Comparison of ENCODE assay signal across 9 mouse cellular contexts in the genomic region with DNA sequence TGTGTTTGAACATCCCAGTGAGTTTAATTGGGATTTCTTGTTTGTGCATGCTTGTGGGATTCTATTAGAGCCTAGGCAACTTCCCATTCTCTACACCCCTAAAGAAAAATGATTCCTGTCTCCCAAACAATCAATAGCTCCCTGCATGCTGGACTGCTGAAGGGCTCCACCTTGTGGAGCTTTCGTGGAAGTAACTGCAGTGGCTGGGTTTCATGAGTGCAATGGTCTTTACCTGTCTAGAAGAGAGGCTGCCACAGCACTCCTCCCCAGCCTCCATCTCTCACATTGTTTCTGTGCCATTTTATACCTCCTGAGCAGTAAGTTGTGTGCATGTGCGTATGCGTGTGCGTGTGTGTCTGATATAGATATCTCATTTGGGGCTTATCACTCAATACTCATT. TPM values are rescaled to one million over a fixed set of nuclear protein-coding genes. Genes with fewer than 3 reads are reported as not detected.
DNase-seq lines count a peak whose midpoint lies in the region; ATAC-seq and TF ChIP-seq lines count a peak whose summit lies in the region.
"Had no signal": no experiment of that assay in that cellular context is flagged by ENCODE, and none has a peak within 500 bp of the region (broad histone marks: within the 10 kb centered on the region; RNA-seq: fewer than 3 reads in every experiment).

No protein-coding gene starts in this region.

- ATAC-seq in embryonic facial prominence, embryonic 11.5 days (replicated peaks; ENCODE audit: insufficient number of reproducible peaks, low FRiP score, low TSS enrichment, low read depth), result no peak
- peak; percentile 58 for ATAC-seq in inflammation-experienced regulatory T-cells, adult 6 months

- WGBS in bone marrow, adult 2 months, result 48% methylated on average over 4 of the region's 4 CpGs
- 41% methylated on average over 4 of the region's 4 CpGs for WGBS in embryonic facial prominence, embryonic 11.5 days

- no peak overlapping the region for H3K9ac ChIP-seq in embryonic facial prominence, embryonic 11.5 days (replicated peaks; ENCODE audit: low read length)

- no peak for TF ChIP-seq POLR2A in bone marrow, adult 2 months (IDR thresholded peaks at IDR 0.05; ENCODE audit: borderline replicate concordance, control insufficient read depth, low read depth, low read length)

- no peak overlapping the region for H3K27ac ChIP-seq in bone marrow, adult 2 months (ENCODE audit: control insufficient read depth, insufficient read depth, low read depth, low read length, poor library complexity)
- no peak overlapping the region for H3K27ac ChIP-seq in embryonic facial prominence, embryonic 11.5 days (replicated peaks; ENCODE audit: low read depth, low read length)

- H3K4me3 ChIP-seq in bone marrow, adult 2 months (replicated peaks; ENCODE audit: control insufficient read depth, low read depth, low read length), result no peak overlapping the region
- no peak overlapping the region for H3K4me3 ChIP-seq in embryonic facial prominence, embryonic 11.5 days (ENCODE audit: low read depth, low read length)

- peak; percentile 16 for DNase-seq in gastrocnemius, adult 18-20 months (ENCODE audit: low spot score)
- DNase-seq in gastrocnemius, adult 8-10 months (ENCODE audit: low spot score in 2 of 2), result no peak
- DNase-seq in B cell, adult 2 months, result peak; percentile 62 to 65
- DNase-seq in embryonic facial prominence, embryonic 11.5 days (ENCODE audit: low spot score), result peak; percentile 70
- peak; percentile 35 to 52 for DNase-seq in lung, adult 18-20 months
- DNase-seq in right cerebral cortex, adult 2 months (ENCODE audit: low spot score in 2 of 2), result peak; percentile 74 to 79

- H3K9me3 ChIP-seq in embryonic facial prominence, embryonic 11.5 days (replicated peaks; ENCODE audit: control insufficient read depth, low read length), result no peaks in the 10 kb centered on the region

- H3K27me3 ChIP-seq in embryonic facial prominence, embryonic 11.5 days (ENCODE audit: control insufficient read depth, insufficient read depth, low read length), result no peaks in the 10 kb centered on the region

- H3K4me2 ChIP-seq in embryonic facial prominence, embryonic 11.5 days (ENCODE audit: low read depth, low read length), result no peak overlapping the region

- no peaks in the 10 kb centered on the region for H3K4me1 ChIP-seq in bone marrow, adult 2 months (ENCODE audit: control insufficient read depth, insufficient read depth, low read length)
- H3K4me1 ChIP-seq in embryonic facial prominence, embryonic 11.5 days (ENCODE audit: control insufficient read depth, insufficient read depth, low read length), result no peaks in the 10 kb centered on the region

- TF ChIP-seq CTCF in bone marrow, adult 2 months (IDR thresholded peaks at IDR 0.05; ENCODE audit: control insufficient read depth, insufficient read depth, low read length), result peak; percentile 58

- no peaks in the 10 kb centered on the region for H3K36me3 ChIP-seq in embryonic facial prominence, embryonic 11.5 days (replicated peaks; ENCODE audit: control insufficient read depth, insufficient read depth, low read depth, low read length)

RNA-seq across cellular contexts. Expression of a gene that starts 6.0 kb away (rescaled TPM):
- not detected for total RNA-seq in gastrocnemius, adult 18-20 months (2021)
- not detected for total RNA-seq in gastrocnemius, adult 8-10 months (2022)
- not detected in 2 replicates for polyA plus RNA-seq in bone marrow, adult 2 months (2011; ENCODE audit: insufficient read depth, insufficient read length, low replicate concordance, missing spikeins)
- polyA plus RNA-seq in embryonic facial prominence, embryonic 11.5 days (2014; fragmentation: Nextera tagmentation; extraction: Ambion mirVana), result not detected in 2 replicates
- not detected for polyA plus RNA-seq in inflammation-experienced regulatory T-cells, adult 6 months (2017; shearing (Covaris generic))
- total RNA-seq: left cerebral cortex, adult 8-10 months had no signal

RNA-seq across cellular contexts. Expression of a gene that starts 18.5 kb away (rescaled TPM):
- total RNA-seq in gastrocnemius, adult 18-20 months (2021), result not detected
- total RNA-seq in gastrocnemius, adult 8-10 months (2022), result under 1 TPM in 3 of 4 experiments, not detected in 1; 0.02 to 0.16 (median 0.15) TPM
- 87.6 and 91.8 TPM in 2 replicates for polyA plus RNA-seq in bone marrow, adult 2 months (2011; ENCODE audit: insufficient read depth, insufficient read length, low replicate concordance, missing spikeins)
- polyA plus RNA-seq in embryonic facial prominence, embryonic 11.5 days (2014; fragmentation: Nextera tagmentation; extraction: Ambion mirVana), result 19.1 and 22.1 TPM in 2 replicates
- polyA plus RNA-seq in inflammation-experienced regulatory T-cells, adult 6 months (2017; shearing (Covaris generic)), result not detected

RNA-seq across cellular contexts. Expression of a gene that starts 48.5 kb away (rescaled TPM):
- 10 to 100 TPM; 24.0 to 27.7 TPM for total RNA-seq in gastrocnemius, adult 18-20 months (2021)
- 10 to 100 TPM; 19.5 to 23.2 (median 22.1) TPM for total RNA-seq in gastrocnemius, adult 8-10 months (2022)
- 36.6 and 50.6 TPM in 2 replicates for polyA plus RNA-seq in bone marrow, adult 2 months (2011; ENCODE audit: insufficient read depth, insufficient read length, low replicate concordance, missing spikeins)
- 43.7 and 45.3 TPM in 2 replicates for polyA plus RNA-seq in embryonic facial prominence, embryonic 11.5 days (2014; fragmentation: Nextera tagmentation; extraction: Ambion mirVana)
- 100 to 1,000 TPM; 177 to 212 (median 182) TPM for polyA plus RNA-seq in inflammation-experienced regulatory T-cells, adult 6 months (2017; shearing (Covaris generic))

Comparison
In these comparisons a context has a peak if more than half of its experiments do, and no peak if none do; other contexts are left out.
1. DNase-seq: peak in gastrocnemius, adult 18-20 months (single experiment), B cell, adult 2 months (2 of 2), embryonic facial prominence, embryonic 11.5 days (single experiment), lung, adult 18-20 months (2 of 2) and right cerebral cortex, adult 2 months (2 of 2); none in gastrocnemius, adult 8-10 months (0 of 2).
2. RNA of a gene that starts 18.5 kb away (polyA plus RNA-seq): 87.6 to 91.8 TPM in bone marrow, adult 2 months and 19.1 to 22.1 TPM in embryonic facial prominence, embryonic 11.5 days; not detected in inflammation-experienced regulatory T-cells, adult 6 months; every median in the first group is over 10 times any median in the second.